Mouse (Mus musculus) left cerebral cortex, postnatal 14 days (tissue): ENCODE data around the gene Maml3. TPM values are rescaled to one million over a fixed set of nuclear protein-coding genes. Genes with fewer than 3 reads are reported as not detected.
A peak's percentile ranks its signal among the peaks of the same experiment; 100 is the strongest.

Experiments
- DNase-seq, 2 experiments: peaks; one replicate each; pipeline ENCODE4 v3.0.0; 2021 to 2022; ENCODE audit warnings: low spot score in 2 of 2, mixed read lengths in 1 of 2
- intact Hi-C: fragments of 180-260 bp; cut with DNase I; formaldehyde crosslinking; loops from one replicate; pipeline ENCODE4 v1.15.1; 2025
- total RNA-seq, 2 experiments: library from RNA; stranded (reverse); gene quantifications; 2 replicates each; pipeline ENCODE4 v1.2.3; 2021

Gene Maml3
- total RNA-seq, 2 experiments from 2014 or later: 8.2 to 9.7 TPM

DNA sequence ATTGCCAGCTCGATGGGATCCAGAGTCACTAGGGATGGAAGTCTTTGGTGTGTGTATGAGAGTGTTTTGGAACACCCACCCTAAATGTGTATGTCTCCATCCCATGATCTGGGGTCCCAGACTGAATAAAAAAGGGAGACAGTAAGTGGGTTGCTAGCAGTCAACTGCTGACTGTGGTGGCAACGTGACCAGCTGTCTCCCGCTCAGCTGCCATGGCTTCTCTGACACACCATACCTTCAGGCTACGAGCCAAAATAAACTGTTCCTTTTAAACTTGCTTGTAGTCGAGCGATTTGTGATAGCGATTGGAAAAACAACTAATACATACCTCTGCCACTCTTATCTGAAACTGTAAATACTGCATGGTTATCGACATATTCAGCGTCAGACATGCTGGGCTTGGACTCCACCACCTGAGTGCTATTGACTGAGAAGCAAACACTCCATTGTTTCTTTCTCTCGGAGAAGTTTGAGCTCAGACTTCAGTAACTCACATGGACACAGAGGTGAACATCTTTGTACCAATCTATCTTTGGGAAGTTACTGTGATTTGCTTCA lies 213.2 kb downstream of the Maml3 start:
- DNase-seq: no peak
- intact Hi-C loops: no loop called here

DNA sequence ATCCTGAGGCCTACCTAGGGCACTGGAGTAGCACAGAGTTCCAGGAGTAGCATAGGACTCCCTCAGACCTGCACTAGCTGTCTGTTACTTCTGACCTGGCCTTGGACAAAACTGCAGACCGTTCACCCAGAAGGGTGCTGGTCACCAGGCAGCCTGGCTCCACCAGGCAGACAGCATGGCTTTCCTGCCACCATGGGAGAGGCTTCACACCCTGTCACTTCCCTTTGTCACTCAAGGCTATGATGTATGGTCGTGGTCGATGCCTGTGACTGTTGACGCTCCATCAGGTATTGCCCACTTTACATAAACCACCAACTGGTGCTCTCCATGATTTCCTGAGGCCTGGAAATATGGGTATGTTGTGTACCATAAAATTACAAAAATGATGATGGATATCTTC lies 214.7 kb downstream of the Maml3 start:
- DNase-seq: no peak
- intact Hi-C loops: no loop called here

DNA sequence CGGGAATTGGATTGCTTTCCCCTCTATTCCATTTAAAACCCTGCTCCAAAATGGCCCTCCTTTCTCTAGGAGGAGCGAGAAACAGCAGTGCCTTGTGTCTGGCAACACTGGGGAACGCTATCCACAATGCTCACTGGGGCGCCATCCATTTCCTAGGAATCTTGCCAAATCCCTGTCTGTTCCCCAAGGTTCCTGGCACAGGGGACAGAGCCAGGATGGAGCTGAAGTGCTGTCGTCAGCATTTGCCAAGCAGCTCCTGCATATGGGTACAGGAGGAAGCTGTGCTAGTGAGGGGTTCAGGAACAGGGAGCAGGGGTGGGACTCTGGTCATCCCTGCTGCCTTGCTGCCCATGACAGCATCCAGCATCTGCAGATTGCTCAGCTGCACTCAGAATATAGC lies 215.1 kb downstream of the Maml3 start:
- intact Hi-C loops: loop anchor here (10.0 kb wide), 1 partner anchor 115 kb away; no protein-coding TSS in a partner anchor
- peak; percentile 70 to 74 for DNase-seq

DNA sequence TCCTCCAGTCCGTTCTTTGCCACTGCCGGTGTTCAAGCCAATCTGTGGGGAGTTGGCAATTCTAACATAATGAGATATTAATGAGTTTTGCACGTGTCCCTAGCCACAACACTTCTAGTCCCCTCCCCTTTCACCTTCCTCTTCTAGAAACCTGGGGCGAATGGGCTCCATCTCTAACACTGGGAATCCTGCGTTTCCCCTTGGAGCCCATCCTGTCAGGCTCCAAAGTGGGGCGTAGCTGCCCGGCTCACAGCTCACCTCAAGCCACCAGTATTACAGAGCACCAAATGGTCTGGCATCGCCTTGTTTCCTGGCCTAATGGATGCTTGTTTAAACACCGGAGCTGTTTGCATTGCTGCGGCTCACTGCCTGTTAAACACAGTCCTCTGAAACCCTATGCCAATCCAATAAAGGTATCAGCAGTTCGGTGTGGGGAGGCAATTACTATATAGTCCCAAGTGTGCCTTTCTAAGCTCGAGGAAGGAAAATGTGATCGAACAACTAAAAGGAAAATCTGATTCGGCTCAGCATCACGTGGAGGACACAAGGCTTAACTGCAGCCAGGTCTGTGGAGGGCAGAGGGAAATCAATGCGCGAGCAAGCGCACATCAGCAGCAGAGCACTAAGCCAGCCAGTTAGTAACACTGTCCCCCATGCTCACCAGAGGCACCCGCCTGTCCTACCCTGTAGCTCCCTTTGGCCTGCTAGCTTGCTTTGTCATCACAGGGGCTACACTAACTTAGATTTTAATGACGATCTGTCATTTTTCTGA lies 216.0 kb downstream of the Maml3 start:
- DNase-seq: no peak
- intact Hi-C loops: loop anchor here (10.0 kb wide), 1 partner anchor 116 kb away; no protein-coding TSS in a partner anchor

DNA sequence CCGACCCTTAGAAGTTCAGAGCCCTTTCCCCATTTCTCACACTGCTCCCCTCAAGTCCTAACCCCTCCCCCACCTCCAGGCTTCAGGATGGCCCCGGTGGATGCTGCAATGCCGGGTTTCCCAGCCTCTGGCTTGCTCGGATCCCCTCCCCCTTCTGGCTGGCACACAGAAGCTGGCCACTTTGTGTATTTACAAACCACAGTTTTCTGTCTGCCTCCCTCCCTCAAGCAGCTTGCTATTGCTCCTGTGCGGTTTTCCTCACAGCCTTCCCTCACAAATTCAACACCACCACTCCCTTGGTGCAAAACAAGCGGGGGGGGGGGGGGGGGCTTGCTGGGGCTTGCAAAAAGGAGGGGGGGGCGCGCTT lies 216.6 kb downstream of the Maml3 start:
- intact Hi-C loops: loop anchor here (10.0 kb wide), 1 partner anchor 117 kb away; no protein-coding TSS in a partner anchor
- no peak for DNase-seq

DNA sequence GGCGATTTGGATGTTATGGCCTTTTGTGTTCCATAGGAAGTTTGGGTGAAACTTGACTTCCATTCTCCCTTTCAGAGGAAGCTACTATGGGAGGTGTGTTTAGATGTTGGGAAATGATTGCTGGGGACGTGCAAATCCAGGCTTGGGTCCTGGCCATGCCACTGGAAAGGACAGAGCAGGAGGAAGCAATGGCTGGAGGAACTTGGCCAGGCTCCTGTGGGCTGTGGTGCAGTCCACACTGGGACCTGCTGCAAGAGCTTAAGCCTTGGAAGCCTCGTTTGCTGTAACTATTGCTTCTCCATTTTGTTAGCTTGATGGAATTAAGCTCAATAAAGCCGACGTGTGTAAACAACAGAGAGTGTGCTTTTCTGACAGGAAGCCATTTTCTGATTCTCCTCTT lies 219.0 kb downstream of the Maml3 start:
- DNase-seq: no peak
- intact Hi-C loops: loop anchor here (10.0 kb wide), 1 partner anchor 119 kb away; no protein-coding TSS in a partner anchor

DNA sequence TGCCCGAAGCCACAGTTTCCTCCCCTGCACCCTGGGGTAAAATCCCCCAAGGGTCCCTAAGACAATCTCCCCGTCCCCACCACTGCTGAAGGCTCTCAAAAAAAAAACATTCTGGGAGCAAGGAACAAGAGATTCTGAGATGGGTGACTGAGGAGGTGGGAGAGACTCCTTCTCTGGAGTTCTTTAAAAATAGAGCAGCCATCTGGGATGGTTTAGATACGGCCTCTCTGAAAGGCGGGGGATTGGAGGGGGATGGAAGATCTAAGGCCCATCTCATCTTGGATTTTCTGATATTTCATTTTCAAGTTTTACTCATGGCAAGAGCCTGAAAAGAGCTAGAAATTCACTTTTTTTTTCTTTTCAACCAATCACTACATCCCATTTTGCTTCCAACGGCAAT lies 219.4 kb downstream of the Maml3 start:
- intact Hi-C loops: loop anchor here (10.0 kb wide), 1 partner anchor 119 kb away; no protein-coding TSS in a partner anchor
- DNase-seq: peak; percentile 61 to 70

DNA sequence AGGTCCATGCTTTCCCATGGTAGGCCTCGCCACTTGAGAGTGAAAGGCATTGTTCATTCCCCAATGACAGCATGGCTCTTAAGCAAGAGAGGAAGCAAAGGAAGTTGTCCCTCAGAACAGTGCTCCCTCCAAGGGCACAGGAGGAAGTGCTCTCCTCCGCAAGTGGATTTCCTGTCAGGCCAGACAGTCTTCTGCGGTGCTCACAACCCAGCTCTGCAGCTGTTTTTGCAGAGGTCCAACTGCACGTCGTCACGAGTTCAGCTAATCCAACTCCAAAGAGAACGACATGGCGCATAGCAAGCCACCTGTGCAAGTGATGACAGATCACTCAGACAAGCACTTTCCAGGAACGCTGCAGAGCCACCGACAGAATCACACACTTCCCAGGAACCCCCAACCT lies 222.9 kb downstream of the Maml3 start:
- intact Hi-C loops: loop anchor here (10.0 kb wide), 1 partner anchor 123 kb away; no protein-coding TSS in a partner anchor
- DNase-seq: no peak

DNA sequence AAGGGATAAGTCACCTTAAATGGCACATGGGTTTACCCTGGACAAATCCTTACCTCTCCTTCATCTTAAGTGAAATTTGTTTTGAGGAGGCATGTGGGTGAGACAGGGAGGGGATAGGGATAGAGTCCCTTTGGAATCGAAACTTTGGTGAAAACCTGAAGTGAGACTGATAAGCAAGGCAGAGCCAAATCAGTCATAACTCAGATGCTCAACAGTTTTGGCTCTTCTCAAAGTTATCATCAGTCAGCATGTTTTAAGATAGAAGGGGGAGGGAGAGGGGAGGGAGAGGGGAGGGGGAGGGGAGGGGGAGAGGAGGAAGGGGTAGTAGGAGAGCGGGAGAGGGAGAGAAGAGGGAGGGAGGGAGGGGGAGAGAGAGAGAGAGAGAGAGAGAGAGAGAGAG lies 223.5 kb downstream of the Maml3 start:
- no peak for DNase-seq
- intact Hi-C loops: loop anchor here (10.0 kb wide), 1 partner anchor 123 kb away; no protein-coding TSS in a partner anchor

DNA sequence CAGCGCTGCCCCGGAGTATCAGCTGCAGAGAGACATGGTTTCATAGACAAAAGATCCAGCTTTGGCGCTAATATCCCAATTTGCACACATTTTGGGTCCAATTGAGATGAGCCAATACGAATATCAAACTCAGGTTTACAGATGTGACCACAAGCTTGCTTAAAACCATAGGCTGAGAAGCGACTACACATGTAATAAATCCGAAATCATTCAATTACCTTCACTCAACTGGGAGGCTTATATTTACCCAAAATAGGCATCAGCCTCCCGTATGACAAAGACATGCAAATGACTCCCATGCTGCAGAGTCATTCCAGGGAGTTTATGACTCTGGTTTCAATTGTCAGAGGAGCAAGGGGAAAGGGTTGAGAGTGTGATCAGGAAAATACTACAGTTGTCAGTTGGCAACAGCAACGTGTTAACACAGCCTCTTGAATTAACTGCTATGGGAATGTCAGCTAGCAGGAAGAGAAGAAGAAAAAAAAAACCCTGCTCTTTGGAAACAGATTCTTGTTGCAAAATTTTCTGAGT lies 224.3 kb downstream of the Maml3 start:
- intact Hi-C loops: loop anchor here (10.0 kb wide), 1 partner anchor 124 kb away; no protein-coding TSS in a partner anchor
- no peak for DNase-seq

DNA sequence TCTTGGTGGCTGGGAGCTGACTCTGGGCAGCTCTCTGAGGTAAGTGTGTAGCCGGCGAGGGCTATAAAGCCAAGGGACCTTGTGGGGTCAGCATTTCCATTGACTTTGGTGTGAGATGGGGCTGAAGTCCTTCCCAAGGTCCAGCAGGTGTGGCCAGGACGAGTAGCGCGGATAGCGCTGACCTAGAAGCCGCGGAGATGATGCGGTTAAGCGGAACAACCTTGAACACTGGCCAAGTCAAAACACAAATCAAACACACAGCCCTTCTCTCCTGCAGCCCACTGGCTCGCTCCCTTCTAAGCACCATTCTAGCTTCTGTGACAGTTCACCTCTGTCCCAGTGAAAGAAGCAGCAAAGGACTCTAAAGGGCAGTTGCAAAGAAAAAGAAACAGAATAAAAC lies 225.7 kb downstream of the Maml3 start:
- intact Hi-C loops: no loop called here
- no peak for DNase-seq

DNA sequence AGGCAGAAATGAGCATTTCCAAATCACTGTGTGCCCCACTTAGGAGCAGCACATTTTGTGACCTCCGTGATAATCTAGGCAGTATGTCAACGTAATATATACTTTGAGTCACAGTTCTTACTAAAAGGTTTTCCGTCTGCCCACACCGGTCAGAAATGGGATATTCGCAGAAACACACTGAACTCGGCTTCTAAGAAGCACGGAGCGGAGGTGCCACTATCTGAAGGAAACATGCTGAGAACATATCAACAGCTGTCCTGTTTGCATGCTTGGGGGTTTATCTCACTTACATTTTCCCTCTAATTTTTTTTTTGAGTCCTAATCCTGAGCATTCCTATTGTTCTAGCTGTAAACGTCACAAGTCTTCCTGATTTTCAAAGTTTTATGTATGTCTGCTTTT lies 226.3 kb downstream of the Maml3 start:
- no peak for DNase-seq
- intact Hi-C loops: no loop called here

DNA sequence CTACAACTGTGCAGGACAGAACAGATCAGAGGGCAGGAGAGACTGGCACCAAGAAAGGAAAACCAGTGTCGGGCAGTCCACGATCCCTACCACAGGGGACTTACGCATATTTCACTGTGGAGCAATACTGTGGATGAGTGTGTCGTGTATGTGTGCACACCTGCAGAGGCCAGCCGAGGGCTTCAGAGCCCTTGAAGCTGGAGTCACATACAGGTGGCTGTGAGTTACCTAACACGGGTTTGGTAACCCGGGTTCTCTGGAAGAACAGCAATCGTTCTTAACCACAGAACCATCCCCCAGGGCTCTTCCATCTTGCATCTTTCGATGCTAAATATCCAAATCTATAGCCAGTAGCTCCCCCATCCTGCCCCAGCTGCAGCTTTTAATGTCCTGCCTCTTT lies 228.1 kb downstream of the Maml3 start:
- DNase-seq: no peak
- intact Hi-C loops: no loop called here

DNA sequence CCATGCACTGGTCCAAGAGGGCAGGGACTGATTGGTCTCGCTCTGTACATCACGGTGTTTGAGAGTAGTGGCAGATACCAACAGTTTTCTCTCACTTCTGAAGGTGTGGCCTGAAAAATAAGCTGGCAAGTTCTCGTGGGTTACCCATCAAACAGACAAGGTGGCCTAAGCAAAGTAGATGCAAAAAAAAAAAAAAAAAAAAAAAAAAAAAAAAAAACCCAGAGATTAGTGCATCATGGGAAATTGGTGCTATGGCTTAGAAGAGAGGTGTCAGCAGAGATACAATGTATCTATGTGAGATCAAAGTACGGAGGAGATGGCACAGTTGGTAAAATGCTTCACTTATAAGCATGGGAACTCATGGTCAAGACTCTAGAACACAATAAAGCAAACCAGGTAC lies 229.2 kb downstream of the Maml3 start:
- intact Hi-C loops: no loop called here
- DNase-seq: no peak

DNA sequence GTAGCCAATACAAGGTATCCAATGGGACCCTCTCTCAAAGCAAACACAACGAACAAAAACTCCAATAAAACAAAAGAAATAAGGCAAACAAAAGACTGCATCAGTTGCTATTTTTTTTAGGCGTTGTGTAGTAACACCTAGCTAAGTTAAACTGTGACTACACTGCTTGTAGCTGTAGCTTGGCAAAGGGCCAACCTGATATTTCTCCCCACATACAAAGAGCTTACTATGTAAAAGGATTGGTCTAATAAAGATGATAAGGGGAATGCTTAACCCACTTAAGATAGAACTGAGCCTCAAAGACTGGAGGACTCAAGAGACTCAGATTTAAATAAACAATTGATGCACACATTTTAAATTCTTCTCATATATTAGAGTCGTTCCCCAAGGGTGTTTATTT lies 230.6 kb downstream of the Maml3 start:
- intact Hi-C loops: no loop called here
- no peak for DNase-seq

DNA sequence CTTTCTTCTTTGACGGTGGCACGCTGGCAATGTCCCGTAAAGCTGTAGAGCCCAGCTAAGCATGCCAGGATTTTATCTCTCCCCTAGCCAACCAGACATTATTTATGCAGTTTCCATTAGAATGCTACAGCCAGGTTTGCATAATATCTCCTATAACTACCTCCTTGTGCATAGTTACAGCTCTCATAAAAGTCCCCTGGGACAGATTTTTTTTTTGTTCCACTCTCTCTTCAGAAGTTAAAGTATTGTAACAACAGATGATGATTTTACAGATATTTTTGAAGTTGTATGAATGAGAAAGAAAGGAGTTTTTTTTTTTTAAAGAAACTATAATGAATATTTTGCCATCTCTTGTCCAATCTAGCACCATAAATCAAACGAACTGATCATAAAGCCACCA lies 232.1 kb downstream of the Maml3 start:
- no peak for DNase-seq
- intact Hi-C loops: no loop called here

DNA sequence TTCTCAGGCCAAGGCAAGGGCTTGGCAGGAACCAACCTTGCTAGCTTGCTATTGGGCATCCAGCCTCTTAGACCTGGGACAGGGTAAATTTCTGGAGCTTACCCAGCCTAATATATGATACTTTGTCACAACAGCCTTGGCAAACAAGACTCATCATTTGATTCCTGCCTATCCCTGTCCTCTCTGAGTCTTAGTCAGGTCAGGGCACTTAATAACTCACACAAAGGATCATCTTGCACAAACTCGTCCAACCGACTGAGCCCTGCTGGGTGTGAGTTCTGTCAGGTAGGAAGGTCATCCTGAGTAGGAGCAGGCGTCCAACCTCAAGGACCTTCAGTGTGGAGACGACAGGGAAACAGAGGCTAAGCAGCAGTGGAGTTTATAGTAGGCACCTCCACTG lies 233.5 kb downstream of the Maml3 start:
- intact Hi-C loops: no loop called here
- no peak for DNase-seq

DNA sequence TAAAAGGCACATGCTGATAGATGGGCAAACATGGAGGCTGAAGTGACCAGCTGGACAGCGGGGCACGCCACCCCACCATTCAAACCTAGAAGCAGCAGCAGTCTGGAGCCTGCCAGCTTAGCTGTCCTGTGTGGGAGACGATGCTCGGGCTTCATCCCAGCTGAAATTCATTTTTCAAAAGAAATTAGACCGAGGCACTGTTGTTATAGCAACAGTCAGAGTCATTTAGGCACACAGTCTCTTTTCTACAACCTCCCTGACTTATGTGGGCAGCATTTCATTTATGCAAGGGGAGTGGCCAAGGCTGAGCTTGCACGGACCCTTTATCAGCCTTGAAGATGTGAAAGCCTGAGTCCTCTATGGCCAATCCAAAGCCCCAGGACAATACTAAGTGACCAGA lies 234.9 kb downstream of the Maml3 start:
- intact Hi-C loops: loop anchor here (10.0 kb wide), 1 partner anchor 165 kb away; no protein-coding TSS in a partner anchor
- peak; percentile 44 to 65 for DNase-seq

DNA sequence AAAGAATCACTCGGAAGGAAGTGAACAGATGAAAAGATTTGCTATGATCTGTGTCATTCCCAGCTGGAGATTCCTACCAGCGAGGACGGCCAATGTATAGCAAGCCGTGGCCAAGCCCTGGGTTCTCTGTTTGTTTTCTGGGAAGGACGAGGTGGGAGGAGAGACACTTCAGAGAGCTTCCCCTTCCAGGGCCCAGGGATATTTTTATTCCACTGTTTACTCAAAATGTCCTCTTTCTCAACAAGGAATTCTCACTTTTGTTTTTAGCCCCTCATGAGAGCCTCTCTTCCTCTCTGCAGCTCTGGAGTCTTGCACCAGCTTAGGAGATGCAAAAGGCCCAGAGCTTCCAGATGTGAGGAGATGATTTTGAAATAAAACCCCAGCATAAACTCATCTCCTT lies 236.0 kb downstream of the Maml3 start:
- no peak for DNase-seq
- intact Hi-C loops: loop anchor here (10.0 kb wide), 1 partner anchor 164 kb away; no protein-coding TSS in a partner anchor

DNA sequence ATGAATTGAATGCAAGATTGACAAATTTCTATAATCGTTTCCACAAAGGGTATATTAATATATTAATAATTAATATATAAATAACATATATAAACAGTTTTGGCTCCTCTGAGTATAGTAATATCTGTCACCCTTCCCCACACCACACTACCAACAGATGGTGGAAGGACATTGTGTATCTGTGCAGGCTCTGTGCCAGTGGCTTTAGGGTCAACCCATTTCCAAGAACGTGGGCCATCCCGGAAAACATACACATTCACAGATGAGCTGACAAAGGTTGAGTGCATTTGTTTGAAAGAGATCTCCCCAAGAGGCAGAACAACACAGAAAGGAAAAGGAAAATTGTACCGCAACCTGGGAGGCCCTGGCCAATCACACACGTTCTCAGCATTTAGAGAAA lies 238.4 kb downstream of the Maml3 start:
- DNase-seq: no peak
- intact Hi-C loops: loop anchor here (10.0 kb wide), 1 partner anchor 162 kb away; no protein-coding TSS in a partner anchor
